Mouse (Mus musculus): ENCODE data around the gene Sh3kbp1.

The Sh3kbp1 gene

GRCm38 (mm10) chrX:159810469-159810868 is 183.4 kb downstream of the Sh3kbp1 start:
- in situ Hi-C loops (cut with MboI; ENCODE audit: unreplicated experiment in 2 of 2): no loop called here

GRCm38 (mm10) chrX:159817508-159817907 is 190.4 kb downstream of the Sh3kbp1 start:
- in situ Hi-C loops (cut with MboI; ENCODE audit: unreplicated experiment in 2 of 2): no loop called here

DNA sequence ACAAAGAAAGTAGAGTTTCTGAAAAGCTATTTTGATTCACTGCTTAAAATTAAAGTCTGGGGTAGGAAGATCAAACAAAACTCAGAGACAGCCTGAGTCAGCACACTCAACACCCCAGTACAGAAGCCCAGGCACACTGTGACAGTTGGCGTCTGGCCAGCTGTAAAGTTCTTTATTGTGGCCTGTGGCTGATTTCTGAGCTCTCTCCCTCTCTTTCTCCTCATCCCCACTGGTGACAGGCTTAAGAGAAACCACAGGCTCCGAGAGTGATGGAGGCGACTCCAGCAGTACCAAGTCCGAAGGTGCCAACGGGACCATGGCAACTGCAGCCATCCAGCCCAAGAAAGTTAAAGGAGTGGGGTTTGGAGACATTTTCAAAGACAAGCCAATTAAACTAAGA is 201.1 kb downstream of the Sh3kbp1 start:
- in situ Hi-C loops (cut with MboI; ENCODE audit: unreplicated experiment in 2 of 2): no loop called here

GRCm38 (mm10) chrX:159829192-159829852 is 202.2 kb downstream of the Sh3kbp1 start:
- in situ Hi-C loops (cut with MboI; ENCODE audit: unreplicated experiment in 2 of 2): no loop called here

- in situ Hi-C loops (cut with MboI; ENCODE audit: unreplicated experiment in 2 of 2): no loop called here
Observed at GRCm38 (mm10) chrX:159831176-159831575, 204.1 kb downstream of the Sh3kbp1 start.

DNA sequence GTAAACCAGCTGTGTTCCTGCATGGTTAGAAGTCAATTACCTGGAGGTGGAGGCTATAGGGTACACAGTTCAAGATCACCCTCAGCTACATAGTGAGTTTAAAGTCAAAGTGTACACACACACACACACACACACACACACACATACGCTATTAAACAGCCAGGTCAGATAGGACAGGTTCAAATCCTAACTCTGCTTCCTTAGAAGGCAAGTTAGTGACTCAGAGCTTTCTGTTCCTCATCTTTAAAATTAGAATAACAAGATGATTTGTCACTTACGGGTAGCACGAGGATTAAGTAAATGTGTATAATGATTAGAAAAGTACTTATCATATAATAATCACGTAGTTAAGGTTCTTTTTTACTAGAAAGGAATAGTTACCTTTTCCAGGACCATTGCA is 208.2 kb downstream of the Sh3kbp1 start:
- in situ Hi-C loops (cut with MboI; ENCODE audit: unreplicated experiment in 2 of 2): no loop called here

GRCm38 (mm10) chrX:159837379-159837778 is 210.3 kb downstream of the Sh3kbp1 start:
- in situ Hi-C loops (cut with MboI; ENCODE audit: unreplicated experiment in 2 of 2): no loop called here

DNA sequence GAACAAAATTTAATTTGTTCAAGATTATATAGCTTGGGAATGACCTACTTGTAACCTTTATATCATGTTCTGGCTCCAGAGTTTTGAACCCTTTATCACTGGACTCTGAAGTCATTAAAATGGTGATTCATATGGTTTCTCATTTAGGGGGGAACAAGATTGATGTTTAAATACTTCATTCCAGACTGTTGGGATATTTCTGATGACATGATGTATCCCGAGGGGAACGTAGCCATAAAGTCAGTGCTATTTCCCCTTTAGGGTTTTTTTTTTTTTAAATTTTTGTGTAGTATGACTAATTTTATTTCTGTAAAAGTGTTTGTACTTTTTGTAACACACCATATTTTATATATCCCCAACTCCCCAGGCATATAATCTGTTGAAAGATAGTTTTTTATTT is 212.7 kb downstream of the Sh3kbp1 start:
- in situ Hi-C loops (cut with MboI; ENCODE audit: unreplicated experiment in 2 of 2): no loop called here

- in situ Hi-C loops (cut with MboI; ENCODE audit: unreplicated experiment in 2 of 2): no loop called here
Observed at GRCm38 (mm10) chrX:159840225-159840624, 213.2 kb downstream of the Sh3kbp1 start.

DNA sequence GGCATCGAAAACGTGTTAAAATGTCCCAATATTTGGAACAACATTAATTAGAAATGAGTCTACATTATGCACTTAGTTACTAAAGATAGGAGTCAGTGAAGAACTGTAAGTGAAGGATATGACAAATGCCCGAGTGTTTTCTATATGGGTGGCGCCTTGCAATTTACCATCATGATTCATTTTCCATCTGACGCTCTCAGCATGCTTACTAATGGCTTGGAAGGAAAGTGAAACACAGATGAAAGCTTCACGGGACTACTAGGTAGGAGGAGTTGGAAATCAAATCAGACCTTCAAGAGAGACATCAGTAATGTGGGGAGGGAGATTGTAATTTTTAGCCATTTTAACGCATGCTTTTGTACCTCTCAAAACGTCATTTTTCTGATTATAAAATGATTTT is 223.7 kb downstream of the Sh3kbp1 start:
- in situ Hi-C loops (cut with MboI; ENCODE audit: unreplicated experiment in 2 of 2): no loop called here

- in situ Hi-C loops (cut with MboI; ENCODE audit: unreplicated experiment in 2 of 2): no loop called here
Observed at GRCm38 (mm10) chrX:159856866-159857265, 229.8 kb downstream of the Sh3kbp1 start.

DNA sequence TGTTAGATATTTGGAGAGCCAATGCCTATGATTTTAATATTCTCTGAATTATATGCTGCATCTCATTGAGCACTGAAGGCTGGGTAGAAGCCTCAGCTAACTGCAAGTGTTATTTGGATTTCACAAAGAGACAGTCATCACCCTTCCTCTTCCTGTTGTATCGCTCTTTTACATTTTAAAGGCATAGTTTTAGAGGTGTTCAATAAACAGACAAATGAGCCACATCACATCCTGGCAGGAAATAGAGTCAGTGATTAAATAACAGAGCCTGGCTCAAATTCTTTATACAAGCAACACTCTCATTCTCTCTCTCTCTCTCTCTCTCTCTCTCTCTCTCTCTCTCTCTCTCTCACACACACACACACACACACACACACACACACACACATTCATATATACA is 231.1 kb downstream of the Sh3kbp1 start:
- in situ Hi-C loops (cut with MboI; ENCODE audit: unreplicated experiment in 2 of 2): no loop called here

GRCm38 (mm10) chrX:159860841-159861530 is 233.9 kb downstream of the Sh3kbp1 start:
- in situ Hi-C loops (cut with MboI; ENCODE audit: unreplicated experiment in 2 of 2): no loop called here

DNA sequence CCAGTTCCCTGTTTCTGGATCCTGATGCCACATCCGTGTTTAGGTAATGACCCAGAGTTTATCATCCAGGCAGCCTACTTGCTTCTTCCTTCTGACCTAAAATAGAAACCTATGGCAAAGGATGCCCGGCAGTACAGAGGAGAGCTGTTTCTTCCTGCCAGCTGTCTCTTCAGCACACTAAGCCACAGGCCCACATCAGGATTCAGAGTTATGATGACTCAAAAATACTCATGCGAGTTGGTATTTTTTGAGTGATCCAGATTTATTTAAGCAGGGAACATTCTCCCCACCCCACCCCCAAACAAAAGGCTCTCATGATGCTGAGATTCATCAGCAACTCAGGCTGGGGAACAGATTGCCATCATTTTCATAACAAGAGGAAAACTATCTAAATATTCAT is 240.6 kb downstream of the Sh3kbp1 start:
- in situ Hi-C loops (cut with MboI; ENCODE audit: unreplicated experiment in 2 of 2): no loop called here

DNA sequence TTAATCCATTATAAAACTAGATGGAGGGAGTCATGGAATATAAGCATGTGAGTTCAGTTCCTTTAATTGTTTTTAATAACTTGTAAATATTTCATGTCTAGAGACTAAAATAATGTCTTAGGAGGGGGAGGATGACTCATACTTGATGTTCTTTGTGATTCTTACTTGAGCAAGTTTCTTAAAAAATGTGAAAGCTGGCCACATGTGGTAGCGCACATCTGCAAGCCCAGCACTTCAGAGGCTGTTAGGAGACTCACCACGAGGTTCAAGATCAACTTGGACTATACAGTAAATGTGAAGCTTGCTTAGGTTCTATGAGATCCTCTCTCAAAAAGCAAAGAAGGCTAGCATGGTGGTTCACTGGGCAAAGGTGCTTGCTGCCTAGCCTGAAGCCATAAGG is 245.4 kb downstream of the Sh3kbp1 start:
- in situ Hi-C loops (cut with MboI; ENCODE audit: unreplicated experiment in 2 of 2): no loop called here

DNA sequence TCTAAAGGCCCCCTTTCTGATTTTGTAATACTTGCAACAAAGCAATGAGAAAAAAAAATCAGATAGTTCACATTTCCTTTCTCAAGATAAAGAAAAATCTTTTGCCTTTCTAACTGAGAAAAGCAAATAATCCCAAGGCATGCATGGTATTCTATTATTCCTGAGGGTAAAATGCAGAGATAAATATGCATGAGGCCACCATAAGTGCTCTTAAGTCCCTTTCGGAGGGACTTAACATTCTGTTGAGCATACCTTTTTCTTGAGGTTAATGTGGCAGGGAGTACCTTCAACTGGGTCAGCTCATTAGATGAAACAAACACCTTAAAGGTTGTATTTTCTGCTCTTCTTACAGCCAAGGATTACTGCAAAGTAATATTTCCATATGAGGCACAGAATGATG is 250.7 kb downstream of the Sh3kbp1 start:
- in situ Hi-C loops (cut with MboI; ENCODE audit: unreplicated experiment in 2 of 2): no loop called here

DNA sequence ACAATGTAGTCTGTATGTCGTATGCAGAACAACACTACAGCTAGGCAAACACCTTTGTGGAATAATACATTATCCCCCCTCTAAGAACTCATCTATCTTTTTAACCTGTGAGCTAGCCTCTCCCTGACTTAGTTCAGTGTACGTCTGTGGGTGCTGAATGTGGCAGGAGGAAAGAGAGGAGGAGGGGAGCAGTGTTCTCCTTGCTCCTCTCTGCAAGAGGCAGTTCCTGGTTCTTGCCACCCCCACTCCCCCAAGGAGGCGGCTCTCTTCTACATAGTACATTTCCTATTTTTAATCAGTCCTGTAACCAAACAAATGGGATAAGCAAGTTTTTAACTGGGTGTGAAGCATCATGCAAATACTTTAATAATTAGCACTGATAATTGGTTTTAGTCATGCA is 252.4 kb downstream of the Sh3kbp1 start:
- in situ Hi-C loops (cut with MboI; ENCODE audit: unreplicated experiment in 2 of 2): no loop called here

- in situ Hi-C loops (cut with MboI; ENCODE audit: unreplicated experiment in 2 of 2): no loop called here
Observed at GRCm38 (mm10) chrX:159881576-159881975, 254.5 kb downstream of the Sh3kbp1 start.

GRCm38 (mm10) chrX:159896536-159896935 is 269.5 kb downstream of the Sh3kbp1 start:
- in situ Hi-C loops (cut with MboI; ENCODE audit: unreplicated experiment in 2 of 2): no loop called here

DNA sequence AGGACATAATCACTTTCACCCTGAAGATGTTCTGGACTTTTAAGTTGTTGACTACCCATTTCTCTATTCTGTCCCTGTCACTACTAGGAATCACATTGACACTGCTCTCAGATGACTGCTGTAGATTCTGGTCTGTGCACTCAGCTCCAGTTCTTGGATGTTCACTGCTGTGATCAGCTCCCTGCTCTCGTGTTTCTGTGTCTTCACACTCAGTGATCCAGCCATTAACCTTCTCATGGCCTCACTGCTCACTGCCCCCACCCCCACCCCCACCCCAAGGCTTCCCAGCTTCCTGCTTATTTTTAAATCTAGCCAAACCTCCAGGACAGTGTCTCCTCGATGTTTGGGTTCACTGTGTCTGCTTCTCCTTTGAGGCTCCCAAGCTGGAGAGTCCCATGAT is 271.0 kb downstream of the Sh3kbp1 start:
- in situ Hi-C loops (cut with MboI; ENCODE audit: unreplicated experiment in 2 of 2): no loop called here

- in situ Hi-C loops (cut with MboI; ENCODE audit: unreplicated experiment in 2 of 2): no loop called here
Observed at GRCm38 (mm10) chrX:159899121-159899520, 272.0 kb downstream of the Sh3kbp1 start.

DNA sequence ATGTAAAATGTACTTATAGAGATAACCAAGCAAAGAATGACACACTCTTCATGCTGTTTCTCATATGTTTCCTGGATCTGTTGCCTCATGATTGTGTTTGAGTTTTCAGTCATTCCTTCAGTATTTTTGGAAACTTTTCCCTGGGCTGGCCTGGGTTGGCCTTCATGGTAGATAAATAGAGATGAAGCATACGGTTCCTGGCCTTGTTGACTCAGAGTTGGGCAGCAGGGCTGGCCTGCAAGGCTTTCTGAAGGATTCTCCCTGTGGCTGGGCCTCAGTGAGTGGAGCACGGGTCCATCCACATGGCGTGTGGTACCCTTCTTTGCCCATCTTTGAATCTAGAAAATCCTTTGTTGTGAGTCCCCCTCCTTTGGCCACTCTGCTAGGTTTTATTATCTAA is 276.3 kb downstream of the Sh3kbp1 start:
- in situ Hi-C loops (cut with MboI; ENCODE audit: unreplicated experiment in 2 of 2): no loop called here
